Mouse (Mus musculus): ENCODE results near the gene Tmem132b. TPM values are rescaled to one million over a fixed set of nuclear protein-coding genes. Genes with fewer than 3 reads are reported as not detected.
A peak's percentile ranks its signal among the peaks of the same experiment; 100 is the strongest.

Tmem132b gene
- total RNA-seq, 2 experiments from 2014 or later: 82.4 to 84.0 TPM

GRCm38 (mm10) chr5:125574886-125575285 lies 43.3 kb downstream of the Tmem132b start:
- no peak for DNase-seq (ENCODE audit: low spot score in 2 of 2)

GRCm38 (mm10) chr5:125575866-125576265 lies 44.3 kb downstream of the Tmem132b start:
- DNase-seq (ENCODE audit: low spot score in 2 of 2): no peak

- peak; percentile 70 to 75 for DNase-seq (ENCODE audit: low spot score in 2 of 2)
Observed at GRCm38 (mm10) chr5:125578661-125579060, 47.1 kb downstream of the Tmem132b start.

GRCm38 (mm10) chr5:125579153-125579552 lies 47.6 kb downstream of the Tmem132b start:
- DNase-seq (ENCODE audit: low spot score in 2 of 2): peak in 1 of 2 experiments; percentile 38

GRCm38 (mm10) chr5:125583298-125583697 lies 51.7 kb downstream of the Tmem132b start:
- no peak for DNase-seq (ENCODE audit: low spot score in 2 of 2)

GRCm38 (mm10) chr5:125583836-125584235 lies 52.3 kb downstream of the Tmem132b start:
- DNase-seq (ENCODE audit: low spot score in 2 of 2): peak in 1 of 2 experiments; percentile 43

GRCm38 (mm10) chr5:125585211-125585610 lies 53.6 kb downstream of the Tmem132b start:
- DNase-seq (ENCODE audit: low spot score in 2 of 2): no peak

GRCm38 (mm10) chr5:125588203-125588602 lies 56.6 kb downstream of the Tmem132b start:
- no peak for DNase-seq (ENCODE audit: low spot score in 2 of 2)

GRCm38 (mm10) chr5:125588876-125589667 lies 57.5 kb downstream of the Tmem132b start:
- DNase-seq (ENCODE audit: low spot score in 2 of 2): peak; percentile 44 to 52

- DNase-seq (ENCODE audit: low spot score in 2 of 2): no peak
Observed at GRCm38 (mm10) chr5:125598056-125598455, 66.5 kb downstream of the Tmem132b start.

- no peak for DNase-seq (ENCODE audit: low spot score in 2 of 2)
Observed at GRCm38 (mm10) chr5:125607146-125607545, 75.6 kb downstream of the Tmem132b start.

- no peak for DNase-seq (ENCODE audit: low spot score in 2 of 2)
Observed at GRCm38 (mm10) chr5:125609968-125610367, 78.4 kb downstream of the Tmem132b start.

GRCm38 (mm10) chr5:125612460-125612859 lies 80.9 kb downstream of the Tmem132b start:
- no peak for DNase-seq (ENCODE audit: low spot score in 2 of 2)

GRCm38 (mm10) chr5:125613136-125613535 lies 81.6 kb downstream of the Tmem132b start:
- DNase-seq (ENCODE audit: low spot score in 2 of 2): no peak

- peak in 1 of 2 experiments; percentile 63 for DNase-seq (ENCODE audit: low spot score in 2 of 2)
Observed at GRCm38 (mm10) chr5:125614348-125614747, 82.8 kb downstream of the Tmem132b start.

GRCm38 (mm10) chr5:125617050-125617449 lies 85.5 kb downstream of the Tmem132b start:
- DNase-seq (ENCODE audit: low spot score in 2 of 2): no peak

- peak; percentile 48 to 61 for DNase-seq (ENCODE audit: low spot score in 2 of 2)
Observed at GRCm38 (mm10) chr5:125627816-125628348, 96.3 kb downstream of the Tmem132b start.

GRCm38 (mm10) chr5:125634666-125635065 lies 103.1 kb downstream of the Tmem132b start:
- no peak for DNase-seq (ENCODE audit: low spot score in 2 of 2)

- DNase-seq (ENCODE audit: low spot score in 2 of 2): no peak
Observed at GRCm38 (mm10) chr5:125640966-125641365, 109.4 kb downstream of the Tmem132b start.

- DNase-seq (ENCODE audit: low spot score in 2 of 2): peak in 1 of 2 experiments; percentile 23
Observed at GRCm38 (mm10) chr5:125641531-125642147, 110.1 kb downstream of the Tmem132b start.

GRCm38 (mm10) chr5:125648236-125648635 lies 116.7 kb downstream of the Tmem132b start:
- no peak for DNase-seq (ENCODE audit: low spot score in 2 of 2)

GRCm38 (mm10) chr5:125649982-125650381 lies 118.4 kb downstream of the Tmem132b start:
- no peak for DNase-seq (ENCODE audit: low spot score in 2 of 2)
